Mouse (Mus musculus): Measurements from ENCODE around the gene Sfmbt1. TPM values are rescaled to one million over a fixed set of nuclear protein-coding genes. Genes with fewer than 3 reads are reported as not detected.

The Sfmbt1 gene
- total and polyA plus RNA-seq, 3 experiments: 9.4 to 33.0 (median 13.7) TPM

DNA sequence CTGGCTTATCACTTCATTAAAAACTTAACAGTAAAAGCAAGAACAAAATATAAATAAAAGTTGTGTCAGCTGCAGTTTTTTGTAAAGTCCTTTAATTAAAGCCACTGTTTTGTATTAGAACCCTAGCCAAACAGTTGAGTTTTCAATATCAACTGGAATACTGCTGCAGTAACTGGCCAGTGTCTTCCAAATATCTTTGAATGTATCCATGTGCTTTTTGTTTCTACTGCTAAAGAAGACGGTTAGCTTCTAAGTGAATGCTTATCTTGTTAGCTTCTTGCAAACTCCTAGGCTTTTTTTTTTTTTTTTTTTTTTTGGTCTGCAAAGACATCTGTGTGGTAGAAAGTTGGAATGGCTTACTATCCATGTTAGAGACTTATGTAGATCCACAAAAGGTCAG, 4.9 kb downstream of the Sfmbt1 start:
- peak; percentile 58 for DNase-seq (ENCODE audit: low read depth, low spot score)
- no peaks in the 10 kb centered on the region for H3K27me3 ChIP-seq (ENCODE audit: control insufficient read depth in 1 of 2, insufficient read depth in 2 of 2, low read length in 2 of 2)
- H3K79me2 ChIP-seq (ENCODE audit: control insufficient read depth, insufficient read depth, low read length, poor library complexity): peaks cover 69% of the 10 kb centered on the region
- H3K9ac ChIP-seq (ENCODE audit: control insufficient read depth, low read depth, low read length, poor library complexity, severe bottlenecking): peak overlapping the region; percentile 35; the same call in 1 of the 2 replicates
- TF ChIP-seq MXI1 (IDR thresholded peaks at IDR 0.05; ENCODE audit: low read depth, low read length) (peak; percentile 81), POLR2AphosphoS2 (IDR thresholded peaks at IDR 0.05; ENCODE audit: low read length) (no peak), GATA1 (IDR thresholded peaks at IDR 0.05; ENCODE audit: low read depth, low read length) (peak; percentile 60), EP300 (IDR thresholded peaks at IDR 0.05; ENCODE audit: low read depth in 1 of 2, low read length in 2 of 2) (peak in 1 of 2 experiments; percentile 58; a peak in 1 of 4 replicates), ZNF384 (IDR thresholded peaks at IDR 0.05; ENCODE audit: low read depth, low read length) (peak; percentile 98), MYB (IDR thresholded peaks at IDR 0.05; ENCODE audit: low read depth, low read length) (0 out of 2 replicates have a peak, but pooled peaks have one; percentile 24), SIN3A (IDR thresholded peaks at IDR 0.05; ENCODE audit: low read length) (peak; percentile 46; the same call in 1 of the 2 replicates), TAL1 (IDR thresholded peaks at IDR 0.05; ENCODE audit: low read length) (no peak), ETS1 (IDR thresholded peaks at IDR 0.05; ENCODE audit: low read depth, low read length) (no peak), ZMIZ1 (IDR thresholded peaks at IDR 0.05; ENCODE audit: low read depth, low read length) (no peak)
- peak overlapping the region; percentile 50; the same call in 1 of the 2 replicates for H3K27ac ChIP-seq (ENCODE audit: control insufficient read depth, low read depth, low read length)
- H3K4me3 ChIP-seq (ENCODE audit: control insufficient read depth in 1 of 2, insufficient read depth in 1 of 2, low read depth in 2 of 2, low read length in 2 of 2): peak overlapping the region in 1 of 2 experiments; percentile 32; a peak in 2 of 4 replicates
- peaks cover 4 to 26% of the 10 kb centered on the region in 2 experiments; a peak in 3 of 4 replicates for H3K36me3 ChIP-seq (ENCODE audit: control insufficient read depth in 1 of 2, insufficient read depth in 2 of 2, low read length in 2 of 2)
- H3K9me3 ChIP-seq (replicated peaks; ENCODE audit: insufficient read depth, low read length): no peaks in the 10 kb centered on the region
- peaks cover 16 to 26% of the 10 kb centered on the region in 2 experiments for H3K4me1 ChIP-seq (ENCODE audit: control insufficient read depth in 1 of 2, insufficient read depth in 2 of 2, low read length in 2 of 2)

DNA sequence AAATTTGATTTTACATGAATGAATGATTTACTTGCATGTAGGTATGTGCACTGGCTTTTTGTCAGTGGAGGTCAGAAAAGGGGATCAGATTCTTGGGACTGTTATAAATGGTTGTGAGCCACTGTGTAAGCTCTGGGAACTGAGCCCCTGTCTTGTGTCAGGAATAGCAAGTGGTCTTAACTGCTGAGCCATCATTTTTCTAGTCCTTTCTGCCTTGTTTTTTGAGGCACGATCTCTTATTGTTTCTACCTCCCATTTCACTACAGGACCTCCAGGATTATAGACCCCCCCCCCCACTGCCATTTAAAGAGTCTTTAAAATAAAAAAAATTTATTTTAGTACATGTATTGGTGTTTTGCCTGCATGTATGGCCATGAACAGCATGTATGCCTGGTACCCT, 7.2 kb downstream of the Sfmbt1 start:
- H3K27me3 ChIP-seq (ENCODE audit: control insufficient read depth in 1 of 2, insufficient read depth in 2 of 2, low read length in 2 of 2): no peaks in the 10 kb centered on the region
- peaks cover 4 to 23% of the 10 kb centered on the region in 2 experiments; a peak in 3 of 4 replicates for H3K36me3 ChIP-seq (ENCODE audit: control insufficient read depth in 1 of 2, insufficient read depth in 2 of 2, low read length in 2 of 2)
- H3K79me2 ChIP-seq (ENCODE audit: control insufficient read depth, insufficient read depth, low read length, poor library complexity): peaks cover 61% of the 10 kb centered on the region
- H3K9me3 ChIP-seq (replicated peaks; ENCODE audit: insufficient read depth, low read length): no peaks in the 10 kb centered on the region
- H3K9ac ChIP-seq (ENCODE audit: control insufficient read depth, low read depth, low read length, poor library complexity, severe bottlenecking): no peak overlapping the region
- TF ChIP-seq MAFK (IDR thresholded peaks at IDR 0.05; ENCODE audit: borderline replicate concordance, low read depth, low read length) (peak; percentile 56; the same call in 1 of the 2 replicates), EP300 (IDR thresholded peaks at IDR 0.05; ENCODE audit: low read depth in 1 of 2, low read length in 2 of 2) (no peak)
- no peak overlapping the region for H3K27ac ChIP-seq (ENCODE audit: control insufficient read depth, low read depth, low read length)
- DNase-seq (ENCODE audit: low read depth, low spot score): no peak
- H3K4me3 ChIP-seq (ENCODE audit: control insufficient read depth in 1 of 2, insufficient read depth in 1 of 2, low read depth in 2 of 2, low read length in 2 of 2): no peak overlapping the region
- peaks cover 13 to 21% of the 10 kb centered on the region in 2 experiments for H3K4me1 ChIP-seq (ENCODE audit: control insufficient read depth in 1 of 2, insufficient read depth in 2 of 2, low read length in 2 of 2)

DNA sequence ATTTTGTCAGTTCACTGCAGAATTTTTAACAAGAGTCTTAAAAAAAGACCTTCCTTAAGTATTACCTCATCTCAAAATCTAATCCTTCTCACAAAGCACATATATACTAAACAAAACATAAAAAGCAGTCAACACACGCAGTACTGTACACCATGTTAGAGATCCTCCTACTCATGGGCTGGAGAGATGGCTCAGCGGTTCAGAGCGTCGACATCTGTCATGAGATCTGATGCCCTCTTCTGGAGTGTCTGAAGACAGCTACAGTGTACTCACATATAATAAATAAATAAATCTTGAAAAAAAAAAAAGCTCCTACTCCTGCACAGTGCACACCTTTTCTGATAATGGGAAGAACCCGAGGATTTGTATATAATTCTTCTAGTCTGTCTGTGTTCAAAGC, 7.8 kb downstream of the Sfmbt1 start:
- no peaks in the 10 kb centered on the region for H3K27me3 ChIP-seq (ENCODE audit: control insufficient read depth in 1 of 2, insufficient read depth in 2 of 2, low read length in 2 of 2)
- H3K27ac ChIP-seq (ENCODE audit: control insufficient read depth, low read depth, low read length): no peak overlapping the region
- TF ChIP-seq POLR2AphosphoS5 (IDR thresholded peaks at IDR 0.05; ENCODE audit: borderline replicate concordance, low read depth, low read length): no peak
- no peak for TF ChIP-seq ZNF384 (IDR thresholded peaks at IDR 0.05; ENCODE audit: low read depth, low read length)
- no peak for TF ChIP-seq UBTF (IDR thresholded peaks at IDR 0.05; ENCODE audit: borderline replicate concordance, insufficient read depth, low read depth, low read length)
- TF ChIP-seq RCOR1 (IDR thresholded peaks at IDR 0.05; ENCODE audit: low read depth, low read length): no peak
- TF ChIP-seq ETS1 (IDR thresholded peaks at IDR 0.05; ENCODE audit: low read depth, low read length): no peak
- no peak for TF ChIP-seq RAD21 (IDR thresholded peaks at IDR 0.05; ENCODE audit: low read depth, low read length)
- TF ChIP-seq POLR2A (IDR thresholded peaks at IDR 0.05; ENCODE audit: control insufficient read depth in 1 of 2, insufficient read depth in 1 of 2, low read depth in 1 of 2, low read length in 2 of 2, poor library complexity in 1 of 2): no peak
- no peak for TF ChIP-seq TCF12 (IDR thresholded peaks at IDR 0.05; ENCODE audit: low read depth, low read length)
- TF ChIP-seq KAT2A (conservative IDR thresholded peaks at IDR 0.05; ENCODE audit: low read depth, low read length): no peak
- no peak for TF ChIP-seq SMC3 (IDR thresholded peaks at IDR 0.05; ENCODE audit: low read depth, low read length)
- no peak for TF ChIP-seq SIN3A (IDR thresholded peaks at IDR 0.05; ENCODE audit: low read length)
- TF ChIP-seq USF2 (IDR thresholded peaks at IDR 0.05; ENCODE audit: borderline replicate concordance in 1 of 2, insufficient read depth in 1 of 2, low read depth in 1 of 2, low read length in 2 of 2): no peak
- TF ChIP-seq MAX (IDR thresholded peaks at IDR 0.05; ENCODE audit: low read length): no peak
- TF ChIP-seq MAFK (IDR thresholded peaks at IDR 0.05; ENCODE audit: borderline replicate concordance, low read depth, low read length): no peak
- no peak for TF ChIP-seq MEF2A (IDR thresholded peaks at IDR 0.05; ENCODE audit: extremely low read depth, insufficient replicate concordance, low read depth, low read length, poor library complexity, severe bottlenecking)
- no peak for TF ChIP-seq TBP (IDR thresholded peaks at IDR 0.05; ENCODE audit: low read depth, low read length)
- no peak for TF ChIP-seq CTCF (IDR thresholded peaks at IDR 0.05 in 2 of 3, conservative IDR thresholded peaks at IDR 0.05 in 1 of 3; ENCODE audit: control insufficient read depth in 1 of 3, insufficient read depth in 1 of 3, low read depth in 2 of 3, low read length in 3 of 3, poor library complexity in 1 of 3, severe bottlenecking in 1 of 3)
- TF ChIP-seq HCFC1 (IDR thresholded peaks at IDR 0.05; ENCODE audit: low read depth, low read length): no peak

More for the DNA sequence above, 7.8 kb downstream of the Sfmbt1 start:
- Histone ChIP-seq H3K4me1 (ENCODE audit: control insufficient read depth in 1 of 2, insufficient read depth in 2 of 2, low read length in 2 of 2) (peaks cover 10 to 21% of the 10 kb centered on the region in 2 experiments), H3K9me3 (replicated peaks; ENCODE audit: insufficient read depth, low read length) (no peaks in the 10 kb centered on the region), H3K9ac (ENCODE audit: control insufficient read depth, low read depth, low read length, poor library complexity, severe bottlenecking) (no peak overlapping the region), H3K4me3 (ENCODE audit: control insufficient read depth in 1 of 2, insufficient read depth in 1 of 2, low read depth in 2 of 2, low read length in 2 of 2) (no peak overlapping the region), H3K79me2 (ENCODE audit: control insufficient read depth, insufficient read depth, low read length, poor library complexity) (peaks cover 61% of the 10 kb centered on the region), H3K36me3 (ENCODE audit: control insufficient read depth in 1 of 2, insufficient read depth in 2 of 2, low read length in 2 of 2) (peaks cover 4 to 23% of the 10 kb centered on the region in 2 experiments; a peak in 3 of 4 replicates)
- DNase-seq (ENCODE audit: low read depth, low spot score): no peak

All from MEL (cell line).